Mouse (Mus musculus) CH12.LX (cell line): Measurements from ENCODE around the gene Zc3h8. TPM values are rescaled to one million over a fixed set of nuclear protein-coding genes. Genes with fewer than 3 reads are reported as not detected.

Experiments used
- DNase-seq: peaks from one replicate; pipeline ENCODE4 v3.0.0-alpha.2; 2013; ENCODE audit errors: extremely low read depth
- H3K27ac ChIP-seq: 2 replicates; pipeline ENCODE4 v1.5.1; 2012; ENCODE audit warnings: low read depth, mild to moderate bottlenecking, control low read depth, moderate library complexity; ENCODE audit not compliant: insufficient read depth
- H3K27me3 ChIP-seq: replicated peaks from 2 replicates; pipeline ENCODE3; 2012; ENCODE audit warnings: inconsistent platforms
- H3K36me3 ChIP-seq, 2 experiments: replicated peaks in 1 of 2; 2 replicates each; pipeline versions ENCODE3 to v1.6.1; 2012; ENCODE audit warnings: inconsistent platforms in 1 of 2, low read length in 1 of 2, mild to moderate bottlenecking in 1 of 2, mixed read lengths in 1 of 2, moderate library complexity in 1 of 2; ENCODE audit not compliant: control insufficient read depth in 1 of 2, insufficient read depth in 1 of 2
- H3K4me1 ChIP-seq, 2 experiments: 2 replicates each; pipeline ENCODE4 v1.6.1; 2012; ENCODE audit warnings: inconsistent platforms in 1 of 2, moderate library complexity in 1 of 2; ENCODE audit not compliant: insufficient read depth in 2 of 2, control insufficient read depth in 1 of 2
- H3K4me2 ChIP-seq: 2 replicates; pipeline ENCODE4 v1.6.1; 2012; ENCODE audit warnings: low read depth, mild to moderate bottlenecking, control low read depth; ENCODE audit not compliant: poor library complexity, insufficient read depth, severe bottlenecking
- H3K4me3 ChIP-seq, 3 experiments: fragments of 150-350 bp in 1 of 3; sonication (generic) in 1 of 3; replicated peaks in 1 of 3; 2 replicates each; pipeline versions ENCODE3 to v1.5.1; 2011 to 2012; ENCODE audit warnings: low read depth in 2 of 3, low read length in 2 of 3, mild to moderate bottlenecking in 2 of 3, moderate library complexity in 2 of 3, control low read depth in 1 of 3, improper control_type of control experiment in 1 of 3, inconsistent platforms in 1 of 3, mixed read lengths in 1 of 3; ENCODE audit not compliant: poor library complexity in 1 of 3
- H3K79me2 ChIP-seq: replicated peaks from 2 replicates; pipeline ENCODE4 v1.6.1; 2012; ENCODE audit warnings: mild to moderate bottlenecking, moderate library complexity; ENCODE audit not compliant: control insufficient read depth, poor library complexity, insufficient read depth, severe bottlenecking; ENCODE audit errors: extremely low read depth
- H3K9ac ChIP-seq: 2 replicates; pipeline ENCODE4 v1.6.1; 2012; ENCODE audit warnings: low read depth, mild to moderate bottlenecking, control low read depth, moderate library complexity; ENCODE audit not compliant: insufficient read depth
- H3K9me3 ChIP-seq: replicated peaks from 2 replicates; pipeline ENCODE3; 2012; ENCODE audit warnings: low read length, inconsistent platforms, mixed read lengths
- BHLHE40 ChIP-seq: IDR thresholded peaks from 2 replicates; pipeline ENCODE4 v1.6.1; 2011; ENCODE audit warnings: mild to moderate bottlenecking, low read depth, low read length, improper control_type of control experiment
- CHD1 ChIP-seq: IDR thresholded peaks from 2 replicates; pipeline ENCODE4 v1.6.1; 2012; ENCODE audit warnings: low read depth, low read length, improper control_type of control experiment, inconsistent platforms
- E2F4 ChIP-seq: IDR thresholded peaks from 2 replicates; pipeline ENCODE4 v1.6.1; 2011; ENCODE audit warnings: low read depth, low read length, improper control_type of control experiment; ENCODE audit not compliant: insufficient replicate concordance
- ELF1 ChIP-seq: IDR thresholded peaks from 2 replicates; pipeline ENCODE4 v1.6.1; 2014; ENCODE audit warnings: low read depth, mild to moderate bottlenecking, inconsistent platforms, low read length, improper control_type of control experiment
- EP300 ChIP-seq: IDR thresholded peaks from 2 replicates; pipeline ENCODE4 v1.6.1; 2011; ENCODE audit warnings: low read length, improper control_type of control experiment
- IRF4 ChIP-seq: IDR thresholded peaks from 2 replicates; pipeline ENCODE4 v1.6.1; 2014; ENCODE audit warnings: low read depth, mild to moderate bottlenecking, inconsistent platforms, low read length, improper control_type of control experiment
- JUN ChIP-seq: IDR thresholded peaks from 2 replicates; pipeline ENCODE4 v1.6.1; 2011; ENCODE audit warnings: low read depth, mild to moderate bottlenecking, low read length, improper control_type of control experiment, moderate library complexity; ENCODE audit not compliant: insufficient read depth
- JUND ChIP-seq: conservative IDR thresholded peaks from 2 replicates; pipeline ENCODE4 v1.6.1; 2011; ENCODE audit warnings: low read depth, low read length, improper control_type of control experiment
- KAT2A ChIP-seq: IDR thresholded peaks from 2 replicates; pipeline ENCODE4 v1.6.1; 2012; ENCODE audit warnings: low read length, improper control_type of control experiment, inconsistent platforms; ENCODE audit not compliant: insufficient replicate concordance
- MAFK ChIP-seq: IDR thresholded peaks from 2 replicates; pipeline ENCODE4 v1.6.1; 2011; ENCODE audit warnings: low read length, improper control_type of control experiment; ENCODE audit not compliant: insufficient replicate concordance
- MAX ChIP-seq: IDR thresholded peaks from 2 replicates; pipeline ENCODE4 v1.6.1; 2011; ENCODE audit warnings: low read length, improper control_type of control experiment
- MYC ChIP-seq: IDR thresholded peaks from 2 replicates; pipeline ENCODE4 v1.6.1; 2011; ENCODE audit warnings: low read depth, mild to moderate bottlenecking, improper control_type of control experiment, low read length
- NRF1 ChIP-seq: IDR thresholded peaks from 2 replicates; pipeline ENCODE4 v1.6.1; 2014; ENCODE audit warnings: low read depth, mild to moderate bottlenecking, inconsistent platforms, low read length, improper control_type of control experiment, moderate library complexity
- PAX5 ChIP-seq: IDR thresholded peaks from 2 replicates; pipeline ENCODE4 v1.6.1; 2012; ENCODE audit warnings: low read length, inconsistent platforms, mixed read lengths
- POLR2A ChIP-seq: IDR thresholded peaks from 2 replicates; pipeline ENCODE4 v1.6.1; 2011; ENCODE audit warnings: low read depth, mild to moderate bottlenecking, improper control_type of control experiment, low read length
- POLR2AphosphoS2 ChIP-seq: IDR thresholded peaks from 2 replicates; pipeline ENCODE4 v1.6.1; 2011; ENCODE audit warnings: low read depth, low read length, improper control_type of control experiment
- RAD21 ChIP-seq: IDR thresholded peaks from 2 replicates; pipeline ENCODE4 v1.6.1; 2011; ENCODE audit warnings: low read depth, mild to moderate bottlenecking, low read length, improper control_type of control experiment, moderate library complexity
- SIN3A ChIP-seq: IDR thresholded peaks from 2 replicates; pipeline ENCODE4 v1.6.1; 2012; ENCODE audit warnings: low read length, improper control_type of control experiment, inconsistent platforms
- TBP ChIP-seq: conservative IDR thresholded peaks from 2 replicates; pipeline ENCODE4 v1.6.1; 2011; ENCODE audit warnings: low read depth, low read length, improper control_type of control experiment
- TCF12 ChIP-seq: IDR thresholded peaks from 2 replicates; pipeline ENCODE4 v1.6.1; 2014; ENCODE audit warnings: low read depth, mild to moderate bottlenecking, inconsistent platforms, low read length, improper control_type of control experiment
- USF1 ChIP-seq: IDR thresholded peaks from 2 replicates; pipeline ENCODE4 v1.6.1; 2014; ENCODE audit warnings: low read depth, mild to moderate bottlenecking, inconsistent platforms, low read length, improper control_type of control experiment
- USF2 ChIP-seq: conservative IDR thresholded peaks from 2 replicates; pipeline ENCODE4 v1.6.1; 2011; ENCODE audit warnings: low read depth, low read length, improper control_type of control experiment
- ZC3H11A ChIP-seq: IDR thresholded peaks from 2 replicates; pipeline ENCODE4 v1.6.1; 2012; ENCODE audit warnings: low read depth, mild to moderate bottlenecking, inconsistent platforms, low read length, improper control_type of control experiment
- ZMIZ1 ChIP-seq: IDR thresholded peaks from 2 replicates; pipeline ENCODE4 v1.6.1; 2012; ENCODE audit warnings: low read depth, mild to moderate bottlenecking, inconsistent platforms, low read length, improper control_type of control experiment
- ZNF384 ChIP-seq: IDR thresholded peaks from 2 replicates; pipeline ENCODE4 v1.6.1; 2012; ENCODE audit warnings: low read depth, low read length, improper control_type of control experiment, inconsistent platforms
- dilution Hi-C: fragments of 300-500 bp; cut with MboI; formaldehyde crosslinking; loops from 2 replicates; pipeline ENCODE4 v1.14.3; 2020; ENCODE audit warnings: low sequenced_read_pairs; ENCODE audit not compliant: extremely low pct_unique_long_range_greater_than_20kb, extremely low pct_ligation_motif_present
- in situ Hi-C: fragments of 300-500 bp; cut with MboI; formaldehyde crosslinking; loops from 3 replicates; pipeline ENCODE4 v1.14.3; 2019; ENCODE audit warnings: low sequenced_read_pairs, low pct_ligation_motif_present, low pct_unique_long_range_greater_than_20kb, mixed read lengths
- polyA plus RNA-seq: library from polyadenylated mRNA; unstranded; fragments of >175 nt; gene quantifications from 2 replicates; pipeline ENCODE4 v1.2.1, GENCODE M21; 2012; ENCODE audit warnings: low read depth; ENCODE audit not compliant: insufficient read length
- total RNA-seq, 2 experiments: library from RNA; depleted of rRNA; stranded (reverse); fragments of 300-350 nt in 1 of 2; fragments of >200 nt in 1 of 2; gene quantifications; 2 replicates each; pipeline ENCODE4 v1.2.3; 2012 to 2014

Gene Zc3h8
- total and polyA plus RNA-seq, 3 experiments = 8.1 to 15.2 (median 11.7) TPM

- DNase-seq = no peak
- H3K9me3 ChIP-seq = peaks cover 2% of the 10 kb centered on the region
- in situ Hi-C loops = loop anchor here (25.0 kb wide), 1 partner anchor 338 kb away; no protein-coding TSS in a partner anchor
- no peaks in the 10 kb centered on the region for H3K27me3 ChIP-seq
- H3K36me3 ChIP-seq = peaks cover 17 to 47% of the 10 kb centered on the region in 2 experiments
- TF ChIP-seq ELF1 = no peak
- no peak for TF ChIP-seq RAD21
- no peak for TF ChIP-seq TBP
- no peak for TF ChIP-seq POLR2A
- TF ChIP-seq MAFK = no peak
- TF ChIP-seq MAX = no peak
- TF ChIP-seq JUND = no peak
- TF ChIP-seq USF2 = no peak
- TF ChIP-seq BHLHE40 = no peak
- no peak for TF ChIP-seq NRF1
- TF ChIP-seq TCF12 = no peak
- no peak for TF ChIP-seq IRF4
- TF ChIP-seq, all 38 proteins: peak for 0
- dilution Hi-C loops = no loop called here
- no peak overlapping the region for H3K27ac ChIP-seq
- no peaks in the 10 kb centered on the region for H3K4me1 ChIP-seq
- no peak overlapping the region for H3K4me2 ChIP-seq
- no peak overlapping the region for H3K4me3 ChIP-seq
- H3K79me2 ChIP-seq = no peaks in the 10 kb centered on the region
- H3K9ac ChIP-seq = no peak overlapping the region
Measured at GRCm38 (mm10) chr2:128924799-128925198, 19.1 kb downstream of the Zc3h8 start.

DNA sequence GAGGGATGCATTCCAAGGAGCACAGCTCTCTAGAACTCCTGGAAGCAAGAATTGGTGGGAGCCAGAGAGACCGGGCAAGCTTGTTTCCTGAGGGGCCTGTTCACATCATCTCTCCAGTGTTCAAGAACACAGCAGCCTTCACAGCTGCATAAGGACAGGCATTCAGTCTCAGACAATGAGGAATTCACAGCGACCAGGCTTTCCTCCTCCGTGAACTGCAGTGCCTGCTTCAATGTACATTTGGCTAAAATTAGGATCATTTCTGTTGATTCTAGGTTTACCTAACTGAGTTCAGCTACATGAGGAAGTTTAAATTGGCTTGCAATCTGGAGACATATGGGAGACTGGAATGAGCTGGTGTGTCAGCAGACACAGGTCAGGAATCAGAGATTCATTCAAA is 27.3 kb downstream of the Zc3h8 start:
- Histone ChIP-seq H3K27me3 (no peaks in the 10 kb centered on the region), H3K4me1 (no peaks in the 10 kb centered on the region), H3K4me3 (no peak overlapping the region), H3K27ac (no peak overlapping the region), H3K4me2 (no peak overlapping the region), H3K9me3 (no peaks in the 10 kb centered on the region), H3K79me2 (no peaks in the 10 kb centered on the region), H3K36me3 (no peaks in the 10 kb centered on the region), H3K9ac (no peak overlapping the region)
- TF ChIP-seq IRF4 = no peak
- TF ChIP-seq ELF1 = no peak
- no peak for TF ChIP-seq ZNF384
- TF ChIP-seq EP300 = no peak
- no peak for TF ChIP-seq ZMIZ1
- no peak for TF ChIP-seq TBP
- no peak for TF ChIP-seq E2F4
- no peak for TF ChIP-seq POLR2AphosphoS2
- TF ChIP-seq USF2 = no peak
- no peak for TF ChIP-seq USF1
- no peak for TF ChIP-seq PAX5
- TF ChIP-seq MYC = no peak
- no peak for TF ChIP-seq SIN3A
- TF ChIP-seq BHLHE40 = no peak
- TF ChIP-seq JUND = no peak
- no peak for TF ChIP-seq CHD1
- TF ChIP-seq ZC3H11A = no peak
- no peak for TF ChIP-seq JUN
- TF ChIP-seq KAT2A = no peak
- in situ Hi-C loops (no loop called here), dilution Hi-C loops (no loop called here)
- no peak for DNase-seq
